Mouse (Mus musculus) thymus, adult 2 months (tissue): ENCODE measurements around the gene Bsg. TPM values are rescaled to one million over a fixed set of nuclear protein-coding genes. Genes with fewer than 3 reads are reported as not detected.

Experiments
- DNase-seq: peaks from one replicate; pipeline ENCODE4 v3.0.0; 2021
- H3K27ac ChIP-seq: fragments of 200-500 bp; 2 replicates; pipeline ENCODE4 v1.5.1; 2012; ENCODE audit warnings: low read length, control low read depth; ENCODE audit not compliant: control insufficient read depth, insufficient read depth
- H3K27me3 ChIP-seq: fragments of 200-500 bp; 2 replicates; pipeline ENCODE4 v1.6.1; 2012; ENCODE audit warnings: mild to moderate bottlenecking, low read length, moderate library complexity, mixed read lengths; ENCODE audit not compliant: control insufficient read depth, insufficient read depth
- H3K36me3 ChIP-seq: fragments of 200-500 bp; 2 replicates; pipeline ENCODE4 v1.6.1; 2012; ENCODE audit warnings: mild to moderate bottlenecking, low read length, moderate library complexity; ENCODE audit not compliant: control insufficient read depth, insufficient read depth
- H3K4me1 ChIP-seq: fragments of 200-500 bp; replicated peaks from 2 replicates; pipeline ENCODE4 v1.6.1; 2012; ENCODE audit warnings: low read length; ENCODE audit not compliant: control insufficient read depth, insufficient read depth
- H3K4me3 ChIP-seq: fragments of 200-500 bp; 2 replicates; pipeline ENCODE4 v1.5.1; 2012; ENCODE audit warnings: mild to moderate bottlenecking, low read length, control low read depth, moderate library complexity; ENCODE audit not compliant: control insufficient read depth, insufficient read depth
- CTCF ChIP-seq: fragments of 200-500 bp; IDR thresholded peaks from 2 replicates; pipeline ENCODE4 v1.5.1; 2012; ENCODE audit warnings: mild to moderate bottlenecking, control low read depth, low read length, moderate library complexity, borderline replicate concordance; ENCODE audit not compliant: control insufficient read depth, poor library complexity, insufficient read depth; ENCODE audit errors: extremely low read depth
- POLR2A ChIP-seq: fragments of 200-500 bp; IDR thresholded peaks from 2 replicates; pipeline ENCODE4 v1.6.1; 2012; ENCODE audit warnings: mild to moderate bottlenecking, low read length, control low read depth, moderate library complexity; ENCODE audit not compliant: control insufficient read depth, poor library complexity, insufficient read depth; ENCODE audit errors: extremely low read depth
- WGBS: fragments of 180-500 bp; shearing (Covaris S2); methylation state at CpG from one replicate; pipeline ENCODE4 v1.1.7; 2018; 5-methylcytosine and 5-hydroxymethylcytosine counted together
- polyA plus RNA-seq: library from polyadenylated mRNA; depleted of rRNA; stranded (reverse); fragments of >200 nt; gene quantifications from 2 replicates; pipeline ENCODE4 v1.2.3, GENCODE M21; 2012

The Bsg gene
- polyA plus RNA-seq, 1 experiment: 396 TPM

GRCm38 (mm10) chr10:79672088-79672455 is 32.2 kb upstream of the Bsg start:
- no peak for DNase-seq
- Histone ChIP-seq H3K4me3 (no peak overlapping the region), H3K27ac (no peak overlapping the region), H3K4me1 (peaks cover 9% of the 10 kb centered on the region), H3K36me3 (no peaks in the 10 kb centered on the region), H3K27me3 (no peaks in the 10 kb centered on the region)
- WGBS: 91% methylated on average over 3 of the region's 3 CpGs
- no peak for TF ChIP-seq CTCF
- no peak for TF ChIP-seq POLR2A

DNA sequence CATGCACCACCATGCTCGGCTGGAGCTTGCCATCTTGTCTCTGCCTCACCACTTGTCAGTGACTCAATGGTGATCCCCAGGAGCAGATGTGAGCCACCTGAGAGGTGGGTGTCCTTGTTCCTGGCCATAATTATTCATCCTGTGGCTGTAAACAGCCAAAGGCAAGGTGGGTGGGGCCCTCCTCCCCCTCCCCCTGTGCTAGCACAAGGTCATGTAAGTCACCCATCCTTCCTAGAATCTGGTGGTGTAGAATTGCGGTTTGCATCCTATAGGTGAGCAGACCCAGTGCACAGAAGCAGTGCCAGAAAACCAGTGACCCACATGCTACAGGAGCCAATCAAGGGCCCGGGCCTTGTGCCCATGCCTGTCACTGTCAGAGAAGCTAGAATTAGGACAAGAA is 31.2 kb upstream of the Bsg start:
- H3K4me1 ChIP-seq: peaks cover 9% of the 10 kb centered on the region
- TF ChIP-seq POLR2A (no peak), CTCF (no peak)
- WGBS: 100% methylated on average over 3 of the region's 3 CpGs
- H3K36me3 ChIP-seq: no peaks in the 10 kb centered on the region
- DNase-seq: no peak
- H3K27me3 ChIP-seq: no peaks in the 10 kb centered on the region
- no peak overlapping the region for H3K4me3 ChIP-seq
- H3K27ac ChIP-seq: no peak overlapping the region

DNA sequence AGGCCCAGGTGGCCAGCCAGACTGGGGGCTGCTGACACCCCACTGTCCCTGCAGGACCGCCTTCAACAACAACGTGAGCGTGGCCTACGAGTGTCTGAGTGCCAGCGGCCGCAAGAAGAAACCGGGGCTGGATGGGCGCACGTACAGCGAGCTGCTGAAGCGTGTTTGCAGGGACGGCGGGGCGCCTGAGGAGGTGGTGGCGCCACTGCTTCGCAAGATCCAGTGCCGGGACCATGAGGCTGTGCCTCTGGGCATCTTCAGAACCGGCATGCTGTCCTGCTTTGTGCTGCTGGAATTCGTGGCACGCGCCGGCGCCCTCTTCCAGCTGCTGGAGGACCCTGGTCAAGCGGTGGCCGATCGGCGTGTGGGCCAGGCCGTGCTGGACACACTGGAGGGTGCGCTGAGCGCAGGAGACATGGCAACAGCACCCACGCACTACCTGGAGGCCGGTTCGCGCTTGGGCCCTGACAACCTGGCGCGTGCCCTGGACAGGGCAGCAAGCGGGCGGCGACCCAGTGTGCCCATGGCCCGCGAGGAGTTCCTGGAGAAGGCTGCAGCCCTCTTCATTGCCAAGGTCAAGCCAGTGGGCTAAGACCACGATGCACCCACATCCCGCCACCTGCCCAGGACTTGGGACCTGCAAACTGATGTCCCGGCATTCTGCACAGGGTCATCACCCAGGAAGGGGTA is 28.8 kb upstream of the Bsg start:
- TF ChIP-seq POLR2A (no peak), CTCF (no peak)
- Histone ChIP-seq H3K27me3 (no peaks in the 10 kb centered on the region), H3K27ac (no peak overlapping the region), H3K36me3 (no peaks in the 10 kb centered on the region), H3K4me3 (no peak overlapping the region), H3K4me1 (peaks cover 2% of the 10 kb centered on the region)
- 97% methylated on average over 44 of the region's 44 CpGs for whole genome bisulfite sequencing
- DNase-seq: no peak

- Histone ChIP-seq H3K4me1 (peaks cover 19% of the 10 kb centered on the region), H3K27me3 (no peaks in the 10 kb centered on the region), H3K36me3 (peaks cover 8% of the 10 kb centered on the region), H3K4me3 (peak overlapping the region; percentile 42), H3K27ac (peak overlapping the region; percentile 35)
- peak; percentile 27 for DNase-seq
- TF ChIP-seq CTCF: no peak
- no peak for TF ChIP-seq POLR2A
- WGBS: 41% methylated on average over 11 of the region's 11 CpGs
These were observed 23.4 kb upstream of the Bsg start for GRCm38 (mm10) chr10:79680606-79681495.

DNA sequence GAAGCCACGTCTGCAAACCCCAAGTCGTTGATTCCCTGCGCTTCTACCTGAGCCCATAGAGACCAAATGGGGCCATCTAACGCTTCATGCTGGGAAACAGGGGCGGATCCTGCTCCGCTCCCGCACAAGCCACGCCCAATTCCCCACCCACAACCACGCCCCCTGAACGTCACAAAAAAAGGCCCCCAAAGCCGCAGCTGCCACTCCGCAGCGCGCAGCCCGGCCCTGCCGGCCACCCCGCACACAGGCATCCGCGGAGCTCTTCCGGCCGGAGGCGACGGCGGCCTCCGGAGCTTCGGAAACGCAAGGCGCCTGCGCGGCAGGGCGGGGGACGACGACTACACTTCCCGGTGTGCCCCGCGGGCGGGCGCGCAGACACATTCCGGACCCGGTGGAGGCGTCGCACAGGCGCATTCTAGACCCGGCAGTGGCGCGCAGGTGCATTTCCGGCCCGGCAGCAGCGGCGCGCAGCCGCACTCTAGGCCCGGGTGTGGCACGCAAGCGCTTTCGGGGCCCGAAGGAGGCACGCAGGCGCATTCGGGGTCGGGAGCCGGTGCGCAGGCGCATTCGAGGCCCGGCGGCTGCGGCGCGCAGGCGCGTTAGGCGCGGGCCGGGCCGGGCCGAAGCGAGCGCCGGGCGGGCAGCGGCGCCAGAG is 22.6 kb upstream of the Bsg start, which contains the start of gene Cdc34:
Cdc34 (plus strand) TSS at position 605 of the 655 bp plus-strand sequence.
- Histone ChIP-seq H3K4me1 (peaks cover 19% of the 10 kb centered on the region), H3K4me3 (peak within 1 kb of the TSS; percentile 70), H3K36me3 (peaks cover 12% of the 10 kb centered on the region), H3K27ac (peak within 1 kb of the TSS; percentile 35), H3K27me3 (no peaks in the 10 kb centered on the region)
- WGBS: 2% methylated on average over 84 of the region's 84 CpGs
- TF ChIP-seq CTCF (peak; percentile 75; the same call in 1 of the 2 replicates), POLR2A (peak; percentile 95)
- peak; percentile 99 for DNase-seq

DNA sequence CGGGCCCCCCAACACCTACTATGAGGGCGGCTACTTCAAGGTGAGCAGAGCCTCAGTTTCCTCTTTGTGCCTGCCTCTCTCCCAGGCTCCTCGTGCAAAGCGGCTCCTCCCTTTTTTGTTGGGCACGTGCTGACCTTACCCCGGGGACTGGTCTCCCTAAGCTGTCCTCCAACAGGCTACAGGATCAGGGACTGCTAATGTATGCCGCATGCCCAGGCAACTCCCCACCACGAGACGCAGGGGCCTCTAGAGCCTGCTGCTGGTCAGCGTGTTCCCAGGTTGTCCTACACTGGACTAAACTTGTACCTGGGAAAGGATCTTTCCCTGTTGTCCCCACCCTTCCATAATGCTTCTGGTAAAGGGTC is 21.8 kb upstream of the Bsg start:
- peaks cover 20% of the 10 kb centered on the region for H3K36me3 ChIP-seq

More for the DNA sequence above, 21.8 kb upstream of the Bsg start:
- H3K27ac ChIP-seq: no peak overlapping the region
- DNase-seq: peak; percentile 35
- no peaks in the 10 kb centered on the region for H3K27me3 ChIP-seq
- H3K4me3 ChIP-seq: peak overlapping the region; percentile 70
- TF ChIP-seq CTCF (no peak), POLR2A (no peak)
- H3K4me1 ChIP-seq: peaks cover 19% of the 10 kb centered on the region
- WGBS: 0% methylated on average over 10 of the region's 10 CpGs
